Mouse (Mus musculus) hindbrain, embryonic 11.5 days (tissue): ENCODE measurements around the gene Mtr. TPM values are rescaled to one million over a fixed set of nuclear protein-coding genes. Genes with fewer than 3 reads are reported as not detected.

Experiments used
- ATAC-seq: fragments of 200-750 bp; cut with Nextera tagmentation; 2 replicates; pipeline ENCODE4 v1.8.0; 2017; ENCODE audit warnings: mild to moderate bottlenecking, moderate TSS enrichment, moderate library complexity; ENCODE audit not compliant: low FRiP score
- DNase-seq: peaks from one replicate; pipeline ENCODE4 v3.0.0-alpha.2; 2015; ENCODE audit warnings: low spot score
- H3K27ac ChIP-seq: fragments of 300-500 bp; sonication (generic); 2 replicates; pipeline ENCODE4 v1.5.1; 2014; ENCODE audit warnings: mild to moderate bottlenecking, low read depth, low read length
- H3K27me3 ChIP-seq: fragments of 300-500 bp; sonication (generic); 2 replicates; pipeline ENCODE4 v1.6.1; 2014; ENCODE audit warnings: mild to moderate bottlenecking, low read length, moderate library complexity, mixed read lengths; ENCODE audit not compliant: control insufficient read depth, insufficient read depth
- H3K36me3 ChIP-seq: fragments of 300-500 bp; sonication (generic); 2 replicates; pipeline ENCODE4 v1.6.1; 2014; ENCODE audit warnings: mild to moderate bottlenecking, low read length, moderate library complexity, mixed read lengths; ENCODE audit not compliant: control insufficient read depth, insufficient read depth
- H3K4me1 ChIP-seq: fragments of 300-500 bp; sonication (generic); replicated peaks from 2 replicates; pipeline ENCODE4 v1.6.1; 2014; ENCODE audit warnings: low read length, mixed read lengths; ENCODE audit not compliant: control insufficient read depth, insufficient read depth
- H3K4me2 ChIP-seq: fragments of 300-500 bp; sonication (generic); replicated peaks from 2 replicates; pipeline ENCODE4 v1.6.1; 2014; ENCODE audit warnings: mild to moderate bottlenecking, low read depth, low read length
- H3K4me3 ChIP-seq: fragments of 300-500 bp; sonication (generic); 2 replicates; pipeline ENCODE4 v1.5.1; 2014; ENCODE audit warnings: low read depth, low read length
- H3K9ac ChIP-seq: fragments of 300-500 bp; sonication (generic); 2 replicates; pipeline ENCODE4 v1.6.1; 2014; ENCODE audit warnings: low read depth, low read length
- H3K9me3 ChIP-seq: fragments of 300-500 bp; sonication (generic); 2 replicates; pipeline ENCODE4 v1.6.1; 2016; ENCODE audit warnings: low read length; ENCODE audit not compliant: control insufficient read depth
- WGBS: fragments of 180-500 bp; shearing (Covaris S2); extraction: QIAGEN DNeasy Blood & Tissue Kit; methylation state at CpG from one replicate; pipeline ENCODE4 v1.1.7; 2014; 5-methylcytosine and 5-hydroxymethylcytosine counted together
- polyA plus RNA-seq: library from polyadenylated mRNA; unstranded; fragments of >200 nt; fragmentation: Nextera tagmentation; extraction: Ambion mirVana; gene quantifications from 2 replicates; pipeline ENCODE4 v1.2.1, GENCODE M21; 2014

Mtr gene
- polyA plus RNA-seq, 1 experiment from 2014 or later, result 11.5 TPM

DNA sequence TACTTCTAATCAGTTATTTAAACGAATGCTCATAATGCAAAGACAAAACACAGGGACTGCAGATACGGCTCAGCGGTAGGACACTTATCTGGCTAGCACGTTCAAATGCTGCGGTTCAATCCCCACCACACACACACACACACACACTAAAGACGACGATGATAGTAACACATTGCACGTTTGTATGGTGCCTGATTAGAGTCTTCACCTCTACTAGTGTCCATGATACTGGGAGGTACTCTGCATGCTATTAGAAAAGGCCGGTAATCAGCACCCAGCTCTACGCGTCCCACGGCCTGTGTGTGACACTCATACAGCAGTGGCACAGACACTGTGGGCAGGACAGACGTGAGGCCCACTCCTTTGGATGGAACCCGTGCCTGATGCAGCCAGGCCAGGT lies 39.3 kb downstream of the Mtr start:
- Histone ChIP-seq H3K4me3 (no peak overlapping the region), H3K4me2 (no peak overlapping the region), H3K9ac (no peak overlapping the region), H3K4me1 (no peaks in the 10 kb centered on the region), H3K27ac (no peak overlapping the region), H3K9me3 (no peaks in the 10 kb centered on the region), H3K27me3 (no peaks in the 10 kb centered on the region), H3K36me3 (peaks cover 5% of the 10 kb centered on the region; the same call in 1 of the 2 replicates)
- no peak for DNase-seq
- no peak for ATAC-seq
- WGBS, result 96% methylated on average over 14 of the region's 14 CpGs

DNA sequence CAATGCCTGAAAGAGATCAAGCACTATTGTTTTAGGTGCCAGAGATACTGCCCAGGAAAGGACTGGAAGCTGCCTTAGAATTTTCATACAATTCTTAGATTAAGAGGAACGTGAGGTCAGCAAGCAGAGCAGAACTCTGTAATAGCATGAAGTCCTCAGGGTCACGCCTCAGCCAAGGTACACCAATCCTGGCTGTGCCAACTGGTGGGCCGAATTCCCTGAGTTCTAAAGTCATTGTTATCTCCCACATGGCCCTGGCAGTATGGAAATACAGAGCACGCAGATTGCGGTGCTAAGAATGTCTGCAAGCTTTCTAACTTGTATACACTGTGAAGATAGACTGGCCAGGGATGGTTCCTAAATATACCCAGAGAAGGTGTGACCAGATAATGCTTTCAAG lies 43.0 kb downstream of the Mtr start:
- no peak overlapping the region for H3K4me2 ChIP-seq
- DNase-seq (no peak), ATAC-seq (no peak)
- no peak overlapping the region for H3K27ac ChIP-seq
- no peak overlapping the region for H3K4me3 ChIP-seq
- WGBS, result 89% methylated on average over 5 of the region's 5 CpGs
- no peaks in the 10 kb centered on the region for H3K9me3 ChIP-seq
- no peaks in the 10 kb centered on the region for H3K4me1 ChIP-seq
- H3K27me3 ChIP-seq, result no peaks in the 10 kb centered on the region
- no peak overlapping the region for H3K9ac ChIP-seq
- H3K36me3 ChIP-seq, result 0 out of 2 replicates have a peak, but pooled peaks cover 3% of the 10 kb centered on the region

DNA sequence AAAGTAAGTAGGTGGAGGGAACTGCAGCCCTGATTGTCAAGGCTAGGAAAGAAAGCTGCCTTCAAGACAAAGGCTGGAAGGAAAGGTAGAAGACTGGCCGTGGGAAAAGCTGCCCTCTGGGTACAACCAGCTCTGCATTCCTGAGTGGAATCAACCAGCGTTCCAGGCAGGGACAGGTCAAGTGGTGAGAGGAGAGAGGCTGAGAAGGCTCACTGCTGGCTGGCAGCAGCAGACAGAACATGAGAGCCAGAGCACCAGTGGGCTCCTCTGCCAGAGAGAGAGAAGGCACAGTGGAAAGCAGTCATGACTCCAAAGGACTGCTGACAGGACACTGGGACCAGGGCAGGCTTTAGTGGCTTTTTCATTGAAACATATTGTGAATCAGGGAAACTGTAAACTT lies 46.9 kb downstream of the Mtr start:
- WGBS, result 80% methylated on average over 2 of the region's 2 CpGs
- no peak overlapping the region for H3K4me3 ChIP-seq
- no peak overlapping the region for H3K9ac ChIP-seq
- ATAC-seq (no peak), DNase-seq (no peak)
- no peaks in the 10 kb centered on the region for H3K9me3 ChIP-seq
- no peak overlapping the region for H3K4me2 ChIP-seq
- H3K27me3 ChIP-seq, result no peaks in the 10 kb centered on the region
- 0 out of 2 replicates have a peak, but pooled peaks cover 3% of the 10 kb centered on the region for H3K36me3 ChIP-seq
- H3K27ac ChIP-seq, result no peak overlapping the region
- no peaks in the 10 kb centered on the region for H3K4me1 ChIP-seq

DNA sequence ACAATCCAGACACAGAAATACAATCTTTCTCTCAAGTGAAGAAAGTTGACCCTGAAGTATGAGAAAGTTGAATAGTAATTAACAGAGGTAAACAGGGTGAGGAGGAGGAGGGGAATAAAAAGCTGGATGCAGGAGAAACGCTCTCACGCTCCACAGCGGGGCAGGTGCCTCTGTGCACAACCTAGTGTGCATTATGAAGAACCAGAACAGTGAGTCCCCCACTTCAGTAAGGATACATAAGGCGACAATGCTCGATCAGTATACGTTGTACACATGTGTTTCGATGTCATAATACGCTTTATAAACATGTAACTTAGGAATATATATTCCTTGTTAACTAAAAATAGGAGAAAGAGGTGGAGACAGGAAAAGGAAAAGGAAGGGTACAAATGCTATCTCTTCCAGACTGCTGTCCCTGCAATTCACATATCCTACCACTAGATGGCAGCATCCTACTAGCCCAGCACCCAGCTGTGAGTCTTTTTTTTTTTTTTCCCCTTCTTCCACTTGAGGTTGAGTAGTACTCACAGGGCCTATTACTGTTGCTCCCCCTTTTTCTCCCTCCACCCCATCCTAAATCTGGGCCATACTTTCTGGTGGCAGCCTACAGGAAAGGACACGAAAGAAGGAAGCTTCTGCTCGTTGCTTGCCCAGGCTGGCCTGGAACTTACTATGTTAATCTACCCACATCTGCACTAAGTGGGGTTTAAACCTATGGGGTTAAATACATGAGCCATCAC lies 47.7 kb downstream of the Mtr start:
- 0 out of 2 replicates have a peak, but pooled peaks have one; percentile 64 for ATAC-seq

DNA sequence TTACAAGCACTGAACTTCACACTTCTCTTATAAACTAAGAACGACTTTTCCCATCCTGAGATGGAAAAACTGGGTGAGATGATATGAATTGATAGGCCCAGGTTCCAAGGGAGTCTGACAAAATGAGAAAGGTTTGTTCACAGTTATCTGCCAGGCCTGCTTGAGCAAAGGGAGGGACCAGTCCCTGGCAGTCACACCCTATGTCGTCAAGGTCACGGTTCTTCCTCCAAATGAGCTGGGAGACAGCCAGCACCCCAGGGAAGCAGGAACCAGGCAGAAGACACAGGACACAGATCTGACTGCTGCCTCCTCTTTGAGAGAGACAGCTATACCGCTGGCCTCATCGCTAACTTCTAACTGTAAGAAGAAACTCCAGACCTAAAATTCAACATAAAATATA lies 57.5 kb downstream of the Mtr start:
- WGBS, result 88% methylated on average over 5 of the region's 5 CpGs
- Histone ChIP-seq H3K27ac (no peak overlapping the region), H3K4me3 (no peak overlapping the region), H3K9me3 (no peaks in the 10 kb centered on the region), H3K4me1 (no peaks in the 10 kb centered on the region), H3K4me2 (no peak overlapping the region), H3K27me3 (no peaks in the 10 kb centered on the region), H3K9ac (no peak overlapping the region), H3K36me3 (no peaks in the 10 kb centered on the region)
- ATAC-seq, result no peak
- no peak for DNase-seq

More for the DNA sequence above, 47.7 kb downstream of the Mtr start:
- Histone ChIP-seq H3K4me2 (no peak overlapping the region), H3K36me3 (0 out of 2 replicates have a peak, but pooled peaks cover 1% of the 10 kb centered on the region), H3K9ac (no peak overlapping the region), H3K27ac (no peak overlapping the region), H3K27me3 (no peaks in the 10 kb centered on the region), H3K4me1 (no peaks in the 10 kb centered on the region), H3K4me3 (no peak overlapping the region), H3K9me3 (no peaks in the 10 kb centered on the region)
- peak; percentile 69 for DNase-seq
- 85% methylated on average over 10 of the region's 10 CpGs for WGBS

DNA sequence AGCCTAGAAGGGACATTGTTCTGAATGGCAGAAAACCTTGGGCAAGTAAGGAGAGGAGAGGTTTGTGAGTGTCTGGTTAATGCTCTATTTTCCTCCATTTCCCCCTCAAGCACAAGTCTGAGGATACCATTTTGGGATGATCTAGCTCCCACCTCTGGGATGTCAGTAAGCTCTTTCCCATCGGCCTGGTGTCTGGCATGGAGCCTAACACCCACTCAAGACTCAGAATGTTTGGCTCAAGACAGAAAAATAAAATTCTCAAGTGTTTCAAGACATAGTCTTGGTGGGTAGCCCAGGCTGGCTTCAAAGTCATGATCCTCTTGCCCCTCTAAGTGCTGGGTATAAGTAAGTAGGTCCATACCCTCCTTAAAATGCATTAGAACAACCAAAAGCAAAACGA lies 59.4 kb downstream of the Mtr start:
- Histone ChIP-seq H3K9ac (no peak overlapping the region), H3K4me2 (no peak overlapping the region), H3K9me3 (no peaks in the 10 kb centered on the region), H3K27me3 (no peaks in the 10 kb centered on the region), H3K4me3 (no peak overlapping the region), H3K27ac (no peak overlapping the region), H3K4me1 (no peaks in the 10 kb centered on the region), H3K36me3 (no peaks in the 10 kb centered on the region)
- 95% methylated on average over 2 of the region's 2 CpGs for WGBS
- no peak for DNase-seq
- no peak for ATAC-seq

DNA sequence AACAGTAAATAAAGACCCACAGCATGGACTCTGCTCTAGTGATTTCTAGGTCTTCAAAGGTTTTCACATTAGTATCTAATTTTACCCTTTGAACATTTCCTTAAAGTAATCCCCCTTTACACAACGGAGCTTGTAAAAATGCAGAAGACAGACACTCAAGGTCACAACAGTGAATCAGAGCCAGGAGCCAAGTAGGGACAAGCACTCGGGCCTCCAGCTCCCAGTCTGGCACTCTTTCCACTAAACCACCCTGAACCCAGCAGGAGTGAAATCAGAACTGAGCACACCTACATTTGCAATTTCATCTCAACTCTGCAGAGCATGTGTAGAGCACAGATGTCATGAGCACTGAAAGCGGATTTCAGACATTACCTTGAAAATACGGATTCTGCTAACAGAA lies 61.1 kb downstream of the Mtr start:
- H3K36me3 ChIP-seq, result no peaks in the 10 kb centered on the region
- 90% methylated on average over 4 of the region's 4 CpGs for WGBS

DNA sequence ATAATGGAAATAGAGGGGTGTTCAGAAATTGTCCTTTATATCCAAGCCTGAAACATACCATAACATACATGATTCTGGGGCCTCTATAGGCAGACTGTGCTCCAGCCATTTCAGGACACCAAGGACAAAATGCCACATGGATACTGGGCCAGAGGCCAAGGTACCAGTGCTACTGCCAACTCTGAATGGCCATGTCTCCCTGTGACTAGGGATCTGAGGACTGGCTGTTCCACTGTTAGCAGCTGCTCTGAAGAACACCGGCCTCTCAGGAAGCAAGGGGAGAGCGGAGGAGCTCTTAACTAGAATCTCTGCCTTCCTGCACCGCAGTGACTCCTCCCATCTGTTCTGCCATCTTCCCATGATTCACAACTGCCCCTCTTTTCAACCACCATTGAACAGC lies 61.9 kb downstream of the Mtr start:
- no peak overlapping the region for H3K4me3 ChIP-seq
- no peaks in the 10 kb centered on the region for H3K9me3 ChIP-seq
- H3K27me3 ChIP-seq, result no peaks in the 10 kb centered on the region
- 98% methylated on average over 3 of the region's 3 CpGs for WGBS
- H3K27ac ChIP-seq, result no peak overlapping the region
- no peak overlapping the region for H3K4me2 ChIP-seq
- DNase-seq (no peak), ATAC-seq (no peak)
- H3K36me3 ChIP-seq, result no peaks in the 10 kb centered on the region
- no peaks in the 10 kb centered on the region for H3K4me1 ChIP-seq
- no peak overlapping the region for H3K9ac ChIP-seq

More for the DNA sequence above, 61.1 kb downstream of the Mtr start:
- ATAC-seq, result no peak
- no peak for DNase-seq
- Histone ChIP-seq H3K27me3 (no peaks in the 10 kb centered on the region), H3K4me2 (no peak overlapping the region), H3K27ac (no peak overlapping the region), H3K4me1 (no peaks in the 10 kb centered on the region), H3K4me3 (no peak overlapping the region), H3K9ac (no peak overlapping the region), H3K9me3 (no peaks in the 10 kb centered on the region)

DNA sequence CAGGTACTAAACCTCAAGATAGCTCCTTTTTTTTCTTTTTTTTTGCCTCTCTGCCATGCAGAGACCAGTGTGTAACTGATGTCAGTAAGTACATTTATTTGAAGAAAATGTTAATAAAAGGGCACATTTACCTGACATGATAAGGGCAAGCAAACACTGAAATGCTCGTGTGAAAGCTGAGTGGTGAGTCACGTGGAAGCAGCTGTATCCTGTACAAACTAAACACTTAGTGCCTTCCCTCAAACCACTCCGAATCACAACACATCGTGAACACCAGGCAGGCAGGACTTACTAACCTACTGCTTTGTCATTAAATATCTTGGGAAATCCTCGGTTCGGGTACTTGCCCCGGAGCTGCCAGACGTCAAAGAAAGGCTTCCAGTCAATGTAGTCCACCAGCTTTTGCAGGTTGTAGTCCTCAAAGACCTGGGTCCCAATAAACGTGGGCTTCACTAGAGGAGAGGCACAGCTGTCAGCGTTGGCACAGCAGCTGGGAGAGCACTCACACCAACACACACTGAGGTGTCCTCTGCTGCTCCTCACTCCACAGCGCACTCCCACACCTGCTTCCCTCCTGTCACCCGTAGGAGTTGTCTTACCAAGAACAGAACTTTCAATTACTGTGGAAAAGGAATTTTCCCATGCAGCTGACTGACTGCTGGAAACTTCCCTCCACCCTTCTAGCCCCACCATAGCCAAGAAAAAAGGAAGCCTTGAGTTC lies 62.8 kb downstream of the Mtr start:
- Histone ChIP-seq H3K27ac (no peak overlapping the region), H3K9me3 (no peaks in the 10 kb centered on the region), H3K4me1 (no peaks in the 10 kb centered on the region), H3K4me3 (no peak overlapping the region), H3K9ac (no peak overlapping the region), H3K36me3 (no peaks in the 10 kb centered on the region), H3K27me3 (no peaks in the 10 kb centered on the region), H3K4me2 (no peak overlapping the region)
- 92% methylated on average over 12 of the region's 12 CpGs for WGBS
- no peak for ATAC-seq
- DNase-seq, result no peak
